Mouse (Mus musculus) ES-E14 (cell line): ENCODE results near the gene Commd6. TPM values are rescaled to one million over a fixed set of nuclear protein-coding genes. Genes with fewer than 3 reads are reported as not detected.

Experiments used
- DNase-seq: peaks from one replicate; pipeline ENCODE4 v3.0.0-alpha.2; 2013; ENCODE audit warnings: low read depth, low spot score
- H3K27ac ChIP-seq: 2 replicates; pipeline ENCODE4 v1.5.1; 2012; ENCODE audit warnings: low read depth, mild to moderate bottlenecking, low read length, moderate library complexity, mixed read lengths; ENCODE audit not compliant: poor library complexity, insufficient read depth, severe bottlenecking
- H3K36me3 ChIP-seq: 2 replicates; pipeline ENCODE4 v1.6.1; 2012; ENCODE audit warnings: mild to moderate bottlenecking, low read length, moderate library complexity, mixed read lengths; ENCODE audit not compliant: control insufficient read depth, poor library complexity, insufficient read depth, severe bottlenecking
- H3K4me1 ChIP-seq, 2 experiments: fragments of 150-350 bp in 1 of 2; sonication (generic) in 1 of 2; 2 replicates each; pipeline ENCODE4 v1.6.1; 2012; ENCODE audit warnings: low read length in 2 of 2, mild to moderate bottlenecking in 1 of 2, mixed read lengths in 1 of 2; ENCODE audit not compliant: control insufficient read depth in 2 of 2, insufficient read depth in 2 of 2, poor library complexity in 1 of 2
- H3K4me3 ChIP-seq, 2 experiments: fragments of 150-350 bp in 1 of 2; sonication (generic) in 1 of 2; 2 replicates each; pipeline ENCODE4 v1.5.1; 2012; ENCODE audit warnings: low read length in 2 of 2, low read depth in 1 of 2, mild to moderate bottlenecking in 1 of 2, mixed read lengths in 1 of 2; ENCODE audit not compliant: insufficient read depth in 1 of 2, poor library complexity in 1 of 2, severe bottlenecking in 1 of 2
- H3K9ac ChIP-seq: 2 replicates; pipeline ENCODE4 v1.6.1; 2012; ENCODE audit warnings: low read depth, mild to moderate bottlenecking, low read length, mixed read lengths; ENCODE audit not compliant: poor library complexity, insufficient read depth, severe bottlenecking
- H3K9me3 ChIP-seq: fragments of 150-350 bp; sonication (generic); 2 replicates; pipeline ENCODE4 v1.6.1; 2012; ENCODE audit warnings: low read depth, mild to moderate bottlenecking, low read length; ENCODE audit not compliant: control insufficient read depth, insufficient read depth
- CHD2 ChIP-seq: IDR thresholded peaks from 2 replicates; pipeline ENCODE4 v1.6.1; 2014; ENCODE audit warnings: mild to moderate bottlenecking, low read depth, low read length, inconsistent platforms
- HCFC1 ChIP-seq: IDR thresholded peaks from 2 replicates; pipeline ENCODE4 v1.6.1; 2012; ENCODE audit warnings: low read length, inconsistent platforms, borderline replicate concordance; ENCODE audit not compliant: insufficient read depth
- MAFK ChIP-seq: IDR thresholded peaks from 2 replicates; pipeline ENCODE4 v1.6.1; 2014; ENCODE audit warnings: mild to moderate bottlenecking, low read depth, low read length, inconsistent platforms; ENCODE audit not compliant: insufficient read depth
- ZC3H11A ChIP-seq: IDR thresholded peaks from 2 replicates; pipeline ENCODE4 v1.6.1; 2012; ENCODE audit warnings: low read depth, mild to moderate bottlenecking, inconsistent platforms, low read length, borderline replicate concordance
- ZNF384 ChIP-seq: IDR thresholded peaks from 2 replicates; pipeline ENCODE4 v1.6.1; 2012; ENCODE audit warnings: low read depth, low read length, inconsistent platforms
- in situ Hi-C, 2 experiments: fragments of 600-800 bp; cut with MboI; formaldehyde crosslinking; loops; one replicate each; pipeline ENCODE4 v1.15.1; 2025; ENCODE audit warnings: low sequenced_read_pairs in 2 of 2, inconsistent platforms in 1 of 2; ENCODE audit not compliant: unreplicated experiment in 2 of 2
- total RNA-seq: library from RNA; depleted of rRNA; stranded (reverse); fragments of 300-350 nt; gene quantifications from 2 replicates; pipeline ENCODE4 v1.2.3, GENCODE M21; 2012

The Commd6 gene
- total RNA-seq, 1 experiment, result 19.1 TPM

DNA sequence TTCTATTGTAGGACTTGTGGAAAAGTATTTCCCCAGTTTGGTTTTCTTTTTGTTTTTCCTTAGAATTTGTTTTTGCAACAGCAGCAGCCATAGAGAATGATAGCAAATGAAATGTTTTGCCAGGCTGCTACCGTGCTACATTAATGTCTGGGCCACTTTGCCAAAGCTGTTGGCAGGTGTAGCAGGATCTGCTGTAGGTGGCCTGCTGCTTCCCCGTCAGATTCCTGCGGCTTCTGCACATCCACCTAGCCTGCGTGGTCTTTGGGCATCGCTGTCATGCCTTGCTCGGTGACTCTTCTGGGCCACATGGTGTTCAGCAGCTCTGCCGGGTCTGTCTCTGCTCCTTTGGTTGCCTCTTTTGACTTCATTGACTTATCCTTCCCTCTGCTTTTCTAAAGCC lies 28.1 kb upstream of the Commd6 start:
- Histone ChIP-seq H3K9me3 (no peaks in the 10 kb centered on the region), H3K4me3 (no peak overlapping the region), H3K36me3 (peaks cover 5% of the 10 kb centered on the region), H3K27ac (peak overlapping the region; percentile 22; the same call in 1 of the 2 replicates), H3K4me1 (peaks cover 0 to 2% of the 10 kb centered on the region in 2 experiments; a peak in 2 of 4 replicates), H3K9ac (no peak overlapping the region)
- DNase-seq, result no peak
- in situ Hi-C loops, result no loop called here
- TF ChIP-seq HCFC1, result no peak
- TF ChIP-seq CHD2, result no peak

DNA sequence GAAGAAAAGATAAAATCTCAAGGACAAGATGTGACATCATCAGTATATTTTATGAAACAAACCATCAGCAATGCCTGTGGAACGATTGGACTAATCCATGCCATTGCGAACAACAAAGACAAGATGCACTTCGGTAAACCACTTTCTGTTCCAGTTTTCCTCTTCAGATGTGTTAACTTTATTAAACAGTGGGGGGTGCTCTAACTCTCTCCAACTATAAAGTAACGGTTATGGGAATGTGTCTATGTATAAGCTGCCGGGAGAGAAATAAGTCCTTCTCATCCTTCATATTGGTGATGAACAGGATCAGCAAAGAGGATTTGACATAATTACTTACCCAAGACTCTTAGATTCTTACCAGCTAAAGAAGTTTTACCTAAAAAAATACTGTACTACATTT lies 26.1 kb upstream of the Commd6 start:
- H3K9ac ChIP-seq, result no peak overlapping the region
- peaks cover 5% of the 10 kb centered on the region for H3K36me3 ChIP-seq
- no peaks in the 10 kb centered on the region for H3K9me3 ChIP-seq
- no peak overlapping the region for H3K4me3 ChIP-seq
- in situ Hi-C loops, result no loop called here
- TF ChIP-seq CHD2, result no peak
- TF ChIP-seq ZC3H11A, result no peak
- no peak for TF ChIP-seq MAFK
- no peak for TF ChIP-seq ZNF384
- no peak for TF ChIP-seq HCFC1
- H3K4me1 ChIP-seq, result peaks cover 1 to 2% of the 10 kb centered on the region in 2 experiments; a peak in 2 of 4 replicates
- H3K27ac ChIP-seq, result no peak overlapping the region
- DNase-seq, result no peak

DNA sequence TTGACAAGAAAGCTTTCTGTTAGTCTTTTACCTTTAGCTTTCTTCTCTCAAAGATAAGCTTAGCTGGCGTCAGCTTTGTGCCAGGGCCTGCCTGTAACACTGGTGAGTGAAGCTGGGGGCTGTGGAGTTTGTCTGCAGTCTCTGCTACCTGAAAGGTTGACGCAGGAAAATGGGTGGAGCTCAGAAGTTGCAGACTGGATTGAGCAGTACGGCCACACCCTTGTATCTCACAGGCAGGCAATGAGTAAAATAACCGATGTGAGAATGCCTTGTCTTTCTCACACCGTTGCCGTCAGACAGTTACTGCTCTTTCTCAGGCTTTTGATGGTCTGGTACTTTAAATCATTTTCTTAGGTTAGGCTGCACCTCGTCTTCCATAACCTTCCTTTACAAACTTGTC lies 25.6 kb upstream of the Commd6 start:
- H3K9ac ChIP-seq, result no peak overlapping the region
- peaks cover 8% of the 10 kb centered on the region for H3K36me3 ChIP-seq
- no peak overlapping the region for H3K27ac ChIP-seq
- no peaks in the 10 kb centered on the region for H3K9me3 ChIP-seq
- TF ChIP-seq HCFC1 (no peak), CHD2 (no peak), ZNF384 (no peak), ZC3H11A (no peak), MAFK (no peak)
- in situ Hi-C loops, result no loop called here
- no peak overlapping the region for H3K4me3 ChIP-seq
- peaks cover 1 to 5% of the 10 kb centered on the region in 2 experiments; a peak in 2 of 4 replicates for H3K4me1 ChIP-seq
- no peak for DNase-seq

DNA sequence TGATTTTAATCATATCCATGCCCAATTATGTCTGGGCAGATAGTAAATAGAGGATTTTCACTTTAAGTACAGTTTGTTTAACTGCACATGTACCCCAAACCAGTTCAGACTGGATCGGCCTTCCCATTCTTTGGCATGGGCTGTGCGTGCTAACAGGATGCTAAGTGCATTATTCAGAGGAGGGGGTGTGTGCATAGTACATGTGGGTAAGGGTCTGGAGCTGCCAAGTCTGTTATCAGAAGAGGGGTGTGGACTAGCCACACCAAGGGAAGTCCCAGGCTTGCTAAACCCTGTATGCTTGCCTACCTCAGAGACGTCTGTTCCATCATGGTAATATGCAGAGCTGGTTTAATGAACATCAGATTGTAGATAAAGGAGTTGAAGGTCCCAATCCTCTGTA lies 23.8 kb upstream of the Commd6 start:
- Histone ChIP-seq H3K4me3 (no peak overlapping the region), H3K9me3 (no peaks in the 10 kb centered on the region), H3K27ac (no peak overlapping the region), H3K36me3 (peaks cover 11% of the 10 kb centered on the region), H3K4me1 (peaks cover 1 to 7% of the 10 kb centered on the region in 2 experiments; a peak in 2 of 4 replicates), H3K9ac (no peak overlapping the region)
- in situ Hi-C loops, result no loop called here
- no peak for TF ChIP-seq HCFC1
- no peak for TF ChIP-seq CHD2
- no peak for TF ChIP-seq ZC3H11A
- no peak for TF ChIP-seq ZNF384
- no peak for TF ChIP-seq MAFK
- no peak for DNase-seq

DNA sequence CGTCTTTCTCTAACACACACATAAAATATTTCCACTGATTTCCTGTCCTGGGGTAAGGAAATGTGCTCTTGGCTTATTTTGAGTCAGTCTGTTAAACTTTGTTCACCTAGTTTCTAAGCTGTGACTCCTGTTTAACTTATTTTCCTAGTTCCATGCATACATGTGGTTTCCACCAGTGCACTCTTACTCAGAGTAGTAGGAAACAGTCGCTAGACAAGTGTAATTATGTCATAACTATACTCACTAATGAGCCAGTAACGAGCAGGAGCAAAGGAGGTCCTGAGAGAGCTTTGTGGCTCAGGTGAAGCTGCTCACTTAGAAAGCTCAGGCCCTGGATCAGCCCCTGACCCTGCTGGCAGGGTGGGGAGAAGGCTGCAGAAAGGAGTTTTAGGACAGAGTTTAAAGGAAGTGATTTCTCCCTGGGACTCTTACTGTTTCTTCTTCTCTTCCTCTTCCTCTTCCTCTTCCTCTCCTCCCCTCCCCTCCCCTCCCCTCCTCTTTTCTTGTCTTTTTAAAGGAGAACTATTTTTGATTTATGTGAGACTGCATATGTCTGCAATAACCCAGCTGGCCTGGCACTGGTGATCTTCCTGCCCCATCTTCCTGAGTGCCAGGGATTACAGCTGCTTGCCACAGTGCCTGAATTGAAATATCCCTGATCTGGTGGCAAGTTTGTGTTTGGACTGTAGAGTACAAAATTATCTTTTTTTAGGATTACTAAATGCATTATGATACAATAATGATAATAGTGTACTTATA lies 21.3 kb upstream of the Commd6 start:
- Histone ChIP-seq H3K27ac (no peak overlapping the region; the same call in 1 of the 2 replicates), H3K4me1 (peaks cover 1 to 5% of the 10 kb centered on the region in 2 experiments; a peak in 2 of 4 replicates), H3K9ac (no peak overlapping the region), H3K36me3 (peaks cover 6% of the 10 kb centered on the region; the same call in 1 of the 2 replicates), H3K9me3 (no peaks in the 10 kb centered on the region), H3K4me3 (no peak overlapping the region)
- no peak for DNase-seq
- TF ChIP-seq CHD2, result no peak
- in situ Hi-C loops, result no loop called here
